Mouse (Mus musculus): ENCODE results near the gene Gm47985.
"Not testable (repeated sequence)": the region's sequence is repeated elsewhere in the genome, so short reads cannot be mapped to it uniquely, and the experiment has no call there.

Gene Gm47985

GRCm38 (mm10) chr1:151182266-151182665 lies at the start of gene Gm47985:
Gene Gm47985 (plus strand): TSS chr1:151182537.
- DNase-seq = not testable (repeated sequence)

DNA sequence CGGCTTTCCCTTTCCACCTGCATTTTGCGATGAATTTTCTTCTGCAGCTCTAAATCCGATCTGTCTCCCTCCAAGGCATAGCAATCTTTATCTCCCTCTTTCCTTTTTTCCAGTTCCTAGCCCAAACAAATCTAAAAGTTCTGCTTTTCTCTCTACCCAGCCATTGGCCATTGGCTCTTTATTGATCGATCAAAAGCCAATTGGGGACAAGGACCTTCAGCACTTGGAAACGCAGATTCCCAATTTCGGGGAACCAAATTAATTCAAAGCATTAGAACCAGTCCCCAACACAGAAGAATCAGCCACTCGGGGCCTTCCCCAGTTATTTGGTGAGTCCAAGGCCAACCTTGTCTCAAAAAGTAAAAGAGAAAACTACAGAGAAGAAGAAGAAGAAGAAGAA lies 49.7 kb upstream of the Gm47985 start:
- no peak for DNase-seq

DNA sequence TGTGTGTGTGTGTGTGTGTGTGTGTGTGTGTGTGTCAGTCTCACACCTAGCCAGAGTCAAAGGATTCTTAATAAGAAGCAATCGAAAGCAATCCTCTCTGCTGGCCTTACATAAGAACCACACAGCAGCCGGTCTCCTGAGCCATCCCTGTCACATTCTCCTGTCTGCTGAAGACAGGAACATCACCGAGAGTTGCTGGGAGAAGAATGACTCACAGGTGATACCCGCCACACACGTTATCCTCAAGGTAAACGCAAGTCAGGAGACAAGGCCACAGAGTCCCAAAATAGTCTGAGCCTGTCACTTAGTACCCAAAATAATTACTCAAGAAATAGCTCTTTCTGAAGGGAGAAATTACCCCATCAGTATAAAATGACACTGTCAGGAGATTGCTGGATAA lies 43.9 kb upstream of the Gm47985 start:
- DNase-seq = no peak

- no peak for DNase-seq
Measured at GRCm38 (mm10) chr1:151140956-151141355, 41.4 kb upstream of the Gm47985 start.

GRCm38 (mm10) chr1:151144471-151145146 lies 37.7 kb upstream of the Gm47985 start:
- no peak for DNase-seq

- DNase-seq = no peak
Measured at GRCm38 (mm10) chr1:151147801-151148200, 34.5 kb upstream of the Gm47985 start.

DNA sequence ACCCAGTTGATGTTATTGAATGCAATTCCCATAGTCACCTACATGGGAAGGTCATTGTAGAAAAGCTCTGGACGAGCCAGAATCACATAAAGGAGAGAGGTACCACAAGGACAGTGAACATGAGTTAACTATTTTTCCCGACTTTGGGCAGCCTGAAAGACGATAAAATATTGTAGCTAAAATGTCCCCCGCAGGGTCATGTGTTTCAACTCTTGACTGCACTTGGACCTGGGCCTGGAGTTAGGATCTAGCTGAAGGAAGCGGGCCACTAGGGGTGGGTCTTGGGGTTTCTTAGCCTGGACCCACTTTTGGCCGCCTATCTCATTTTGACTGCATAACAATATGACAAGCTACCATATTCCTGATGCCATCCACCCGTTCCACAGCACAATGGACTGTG lies 32.1 kb upstream of the Gm47985 start:
- no peak for DNase-seq

DNA sequence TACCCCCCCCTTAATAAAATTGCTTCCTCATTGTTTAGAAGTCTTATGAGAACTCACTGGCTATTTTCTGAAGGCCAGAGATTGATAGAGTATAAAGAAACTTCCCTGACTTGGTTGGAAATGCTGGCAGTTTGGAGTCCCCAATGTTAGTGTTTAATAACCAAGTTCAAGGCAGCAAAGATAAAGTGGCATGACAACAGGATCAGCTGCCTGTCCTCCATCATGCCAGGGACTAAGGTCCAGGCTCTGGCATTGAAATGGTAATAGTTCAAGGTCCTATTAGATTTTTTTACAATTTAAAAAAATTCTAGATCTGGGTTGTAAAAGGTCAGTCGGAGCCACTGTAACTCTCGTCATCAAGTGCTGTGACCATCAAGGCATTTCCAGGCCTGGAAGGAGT lies 31.2 kb upstream of the Gm47985 start:
- DNase-seq = no peak

DNA sequence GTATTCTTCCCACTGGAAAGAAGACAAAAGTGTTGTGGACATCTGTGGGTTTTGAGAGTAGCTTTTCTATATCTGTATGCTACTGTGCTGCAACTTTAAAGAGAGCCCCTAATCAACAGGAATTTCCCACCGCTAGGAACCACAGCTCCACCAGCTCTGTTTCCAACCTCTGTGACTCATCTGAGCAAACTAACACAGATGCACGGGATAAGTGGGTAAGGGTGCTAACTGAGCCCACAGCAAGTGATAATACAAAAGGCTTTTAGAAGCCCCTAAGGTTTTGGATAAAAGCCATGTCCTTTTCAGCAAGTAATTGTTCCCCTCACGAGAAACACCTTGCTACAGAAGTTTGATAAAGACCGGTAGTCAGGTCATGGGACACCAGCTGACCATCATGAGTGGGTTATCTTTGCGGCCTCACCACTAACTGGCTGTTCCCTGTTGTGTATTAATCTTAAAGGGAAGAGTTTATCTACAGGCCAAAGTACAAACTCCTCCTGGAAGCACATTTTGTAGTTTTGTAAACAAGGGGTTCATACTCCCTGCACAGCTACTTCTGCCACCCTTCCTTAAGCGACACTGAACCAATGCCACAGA lies 29.2 kb upstream of the Gm47985 start:
- DNase-seq = no peak

- DNase-seq = not testable (repeated sequence)
Measured at GRCm38 (mm10) chr1:151154131-151154530, 28.2 kb upstream of the Gm47985 start.

DNA sequence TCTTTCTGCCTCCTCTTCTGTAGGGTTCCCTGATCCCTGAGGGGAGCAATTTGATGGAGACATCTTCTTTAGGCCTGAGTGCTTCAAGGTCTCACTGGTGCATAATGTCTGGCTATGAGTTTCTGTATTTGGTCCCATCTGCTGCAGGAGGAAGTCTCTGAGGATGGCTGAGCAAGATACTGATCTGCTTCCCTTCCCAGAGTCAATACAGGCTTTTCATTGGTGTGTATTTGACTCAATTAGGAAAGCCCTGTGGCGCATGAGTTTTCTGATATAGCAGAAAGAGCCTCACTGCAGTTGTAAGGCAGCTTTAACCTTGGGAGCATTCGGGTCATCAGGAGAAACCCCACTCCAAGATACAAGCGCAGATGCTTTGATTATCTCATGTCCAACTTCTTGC lies 26.2 kb upstream of the Gm47985 start:
- no peak for DNase-seq

DNA sequence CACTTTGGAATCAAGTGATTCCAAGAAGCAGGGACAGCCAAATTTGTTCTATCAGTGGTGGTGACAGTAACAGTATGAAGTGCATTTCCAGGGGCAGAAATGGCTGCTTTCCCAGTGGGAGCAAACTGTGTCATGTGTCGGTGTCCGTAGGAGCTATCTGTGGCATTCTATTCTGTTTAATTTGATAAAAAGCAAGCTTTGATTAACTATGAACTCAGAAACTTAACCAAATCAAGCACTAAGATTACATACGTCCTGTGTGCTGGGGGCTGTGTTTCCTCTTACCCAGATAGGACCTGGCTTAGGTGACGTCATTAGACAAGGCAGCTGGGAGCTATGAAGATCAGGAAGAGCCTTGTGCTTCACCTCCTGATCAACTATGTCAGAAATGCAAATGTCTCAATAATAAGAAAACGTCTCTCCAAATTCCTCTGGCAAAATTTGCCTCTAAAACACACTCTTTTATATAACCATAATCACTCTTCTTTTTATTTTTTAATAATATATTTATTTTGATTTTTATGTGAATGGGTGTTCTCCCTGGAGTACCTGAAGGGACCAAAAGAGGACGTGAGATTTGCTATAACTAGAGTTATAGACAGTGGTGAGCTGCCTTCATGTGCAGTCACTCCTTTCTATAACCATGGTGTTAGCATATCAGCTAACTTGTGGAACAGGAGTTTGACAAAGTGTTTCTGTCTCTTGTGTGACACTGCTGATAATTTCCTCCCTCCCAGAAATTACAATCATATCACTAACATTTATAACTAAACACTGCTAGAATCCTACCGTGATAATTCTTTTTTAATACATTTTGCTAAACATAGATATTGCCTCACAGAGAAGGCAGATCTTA lies 25.3 kb upstream of the Gm47985 start:
- no peak for DNase-seq

GRCm38 (mm10) chr1:151157963-151158856 lies 24.1 kb upstream of the Gm47985 start:
- DNase-seq = no peak

- no peak for DNase-seq
Measured at GRCm38 (mm10) chr1:151158857-151159510, 23.4 kb upstream of the Gm47985 start.

GRCm38 (mm10) chr1:151166031-151166430 lies 16.3 kb upstream of the Gm47985 start:
- DNase-seq = no peak

GRCm38 (mm10) chr1:151167297-151168047 lies 14.9 kb upstream of the Gm47985 start:
- DNase-seq = no peak

DNA sequence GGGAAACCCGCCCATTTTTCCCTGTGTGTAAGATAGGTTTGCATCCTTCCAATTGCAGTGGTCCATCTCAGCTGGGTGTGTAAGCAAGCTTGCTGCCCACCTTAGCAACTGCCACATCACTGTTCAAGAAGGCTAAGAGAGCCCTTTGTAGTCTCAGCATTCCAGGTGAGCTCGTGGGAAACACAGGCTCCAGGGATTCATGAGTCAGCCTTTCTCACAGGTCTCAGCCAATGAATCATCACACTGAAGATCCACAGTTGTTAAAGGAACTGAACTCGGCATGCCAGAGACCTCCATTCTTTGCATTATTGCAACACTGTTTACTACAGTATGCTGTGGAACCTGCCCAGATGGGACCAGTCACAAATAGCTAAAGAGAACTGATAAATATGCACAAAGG lies 13.7 kb upstream of the Gm47985 start:
- no peak for DNase-seq

DNA sequence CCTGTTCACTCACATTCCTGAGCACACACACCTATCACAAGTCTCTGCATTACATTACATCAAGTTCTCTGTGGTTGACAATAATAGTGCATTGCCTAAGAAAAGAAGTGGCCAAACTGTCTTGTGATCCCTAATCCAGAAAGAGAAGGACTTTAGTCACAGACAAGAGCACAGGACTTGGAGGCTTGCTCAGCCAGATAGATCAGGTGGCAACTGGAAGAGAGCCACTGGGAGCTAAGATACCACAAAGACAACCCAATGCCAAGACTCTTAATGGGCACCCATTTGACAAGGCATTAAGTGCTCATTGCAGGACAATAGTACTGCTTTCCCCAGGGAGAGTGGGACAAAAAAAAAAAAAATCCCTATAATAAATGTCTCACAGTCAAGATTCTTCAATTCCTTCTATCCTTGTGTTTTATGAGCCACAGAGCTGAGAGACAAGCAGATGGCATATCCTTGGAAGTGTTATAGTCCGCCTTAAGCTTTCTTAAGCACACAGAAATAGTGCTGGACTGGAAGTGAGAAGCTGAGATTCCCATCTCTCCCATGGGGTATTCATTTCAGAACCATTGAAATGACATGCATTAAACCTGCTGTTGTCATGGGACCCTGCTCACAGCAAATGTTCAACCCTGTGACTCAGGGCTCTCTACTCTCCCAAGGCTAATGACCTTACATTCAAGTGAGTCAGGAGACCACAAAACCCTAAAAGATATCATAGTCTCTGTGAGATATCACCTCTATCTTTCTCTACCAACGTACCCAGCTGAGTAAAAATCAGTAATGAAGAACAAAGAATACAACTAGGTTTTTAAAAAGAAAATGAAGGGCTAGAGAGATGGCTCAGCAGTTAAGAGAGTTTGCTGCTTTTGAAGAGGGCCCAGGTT lies 10.5 kb upstream of the Gm47985 start:
- no peak for DNase-seq

DNA sequence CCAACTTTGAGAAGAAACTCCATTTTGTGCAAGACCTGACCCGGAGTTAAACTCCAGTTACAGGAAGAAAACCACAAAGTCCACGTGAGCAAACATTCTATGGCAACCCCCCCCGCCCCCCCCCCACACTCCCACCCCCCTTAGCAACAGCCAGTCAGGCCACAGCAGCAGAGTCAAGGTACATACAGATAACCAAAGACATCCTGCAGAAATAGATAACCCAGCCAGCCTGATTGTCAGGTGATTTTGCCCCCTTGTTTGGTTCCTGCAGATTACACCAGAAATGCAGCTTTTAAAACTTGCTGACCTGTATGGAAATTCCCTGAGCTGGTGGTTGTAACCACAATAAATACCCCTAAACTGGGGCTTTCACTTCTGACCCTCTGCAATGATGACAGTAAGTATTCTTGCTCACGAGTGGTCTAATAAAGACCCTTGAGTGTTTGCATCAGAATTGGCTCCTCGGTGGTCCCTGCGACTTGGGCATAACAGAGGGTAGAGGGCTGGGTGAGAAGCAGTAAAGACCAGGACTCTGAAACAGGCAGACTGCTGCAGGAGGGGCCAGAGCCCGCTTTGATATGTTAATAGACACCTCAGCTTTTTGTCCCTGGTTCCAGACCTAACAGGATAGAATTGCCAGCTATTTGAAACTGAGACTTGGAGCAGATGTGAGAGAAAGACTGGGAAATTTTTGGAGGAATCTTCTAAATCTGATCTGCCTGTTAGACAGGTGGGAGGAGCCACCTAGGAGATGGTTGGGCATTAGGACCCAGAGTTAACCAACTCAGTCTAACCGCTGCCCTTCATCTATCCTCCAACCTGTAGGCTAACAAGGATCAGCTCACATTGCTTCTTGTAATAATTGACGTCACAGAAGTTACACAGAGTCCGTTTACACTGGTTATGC lies 5.1 kb upstream of the Gm47985 start:
- peak; percentile 3 for DNase-seq

- no peak for DNase-seq
Measured at GRCm38 (mm10) chr1:151177937-151178271, 4.4 kb upstream of the Gm47985 start.
